Comparison of ENCODE assay signal across 21 mouse cellular contexts in genomic region chr8:94675923-94676322, GRCm38 (mm10). TPM values are rescaled to one million over a fixed set of nuclear protein-coding genes. Genes with fewer than 3 reads are reported as not detected.
DNase-seq lines count a peak whose midpoint lies in the region; ATAC-seq and TF ChIP-seq lines count a peak whose summit lies in the region.
"Had no signal": no experiment of that assay in that cellular context is flagged by ENCODE, and none has a peak within 500 bp of the region (broad histone marks: within the 10 kb centered on the region; RNA-seq: fewer than 3 reads in every experiment).

No protein-coding gene starts in this region.

- TF ChIP-seq CTCF in forebrain, postnatal 0 days (IDR thresholded peaks at IDR 0.05; ENCODE audit: low read depth), result no peak

- TF ChIP-seq POLR2A in myocyte (IDR thresholded peaks at IDR 0.05; ENCODE audit: insufficient read length, low read depth), result no peak

- 81% methylated on average over 6 of the region's 6 CpGs for whole genome bisulfite sequencing in forebrain, postnatal 0 days
- 86% methylated on average over 6 of the region's 6 CpGs for WGBS in forebrain, embryonic 12.5 days
- 88% methylated on average over 6 of the region's 6 CpGs for WGBS in limb, embryonic 11.5 days
- 87% methylated on average over 6 of the region's 6 CpGs for WGBS in limb, embryonic 10.5 days
- 85% methylated on average over 6 of the region's 6 CpGs for WGBS in limb, embryonic 15.5 days

- H3K9ac ChIP-seq in forebrain, postnatal 0 days, result no peak overlapping the region
- H3K9ac ChIP-seq in forebrain, embryonic 12.5 days, result no peak overlapping the region
- no peak overlapping the region for H3K9ac ChIP-seq in limb, embryonic 11.5 days (ENCODE audit: low read length)
- no peak overlapping the region for H3K9ac ChIP-seq in limb, embryonic 15.5 days
- H3K9ac ChIP-seq: midbrain, embryonic 12.5 days; neural tube, embryonic 12.5 days had no signal

- no peak for DNase-seq in forebrain, postnatal 0 days
- no peak for DNase-seq in limb, embryonic 11.5 days (ENCODE audit: low spot score)
- DNase-seq in limb, embryonic 10.5 days (ENCODE audit: low spot score), result no peak
- DNase-seq in spleen, adult 18-20 months, result no peak
- no peak for DNase-seq in gastrocnemius, postnatal 4 days (ENCODE audit: low spot score in 2 of 2)
- DNase-seq: adrenal gland, postnatal 10 days; B cell, adult 2 months; cerebellum, adult 18-20 months; gastrocnemius, postnatal 10 days; heart, postnatal 10 days; kidney, postnatal 10 days; lung, adult 18-20 months; lung, postnatal 4 days; right cerebral cortex, postnatal 14 days; thymus, postnatal 25 days had no signal

- no peak overlapping the region for H3ac ChIP-seq in myocyte (ENCODE audit: control insufficient read depth, insufficient read length)

- no peaks in the 10 kb centered on the region for H3K79me2 ChIP-seq in myocyte (ENCODE audit: control insufficient read depth, insufficient read depth)

- no peak overlapping the region for H3K27ac ChIP-seq in forebrain, postnatal 0 days (ENCODE audit: low read depth, low read length)
- no peak overlapping the region for H3K27ac ChIP-seq in forebrain, embryonic 12.5 days
- H3K27ac ChIP-seq in limb, embryonic 11.5 days (replicated peaks; ENCODE audit: low read depth, low read length), result no peak overlapping the region
- H3K27ac ChIP-seq in limb, embryonic 10.5 days, result no peak overlapping the region
- no peak overlapping the region for H3K27ac ChIP-seq in limb, embryonic 15.5 days
- H3K27ac ChIP-seq: midbrain, embryonic 12.5 days; neural tube, embryonic 12.5 days had no signal

- no peaks in the 10 kb centered on the region for H3K27me3 ChIP-seq in forebrain, postnatal 0 days (ENCODE audit: insufficient read depth, low read length)
- H3K27me3 ChIP-seq in forebrain, embryonic 12.5 days, result no peaks in the 10 kb centered on the region
- no peaks in the 10 kb centered on the region for H3K27me3 ChIP-seq in limb, embryonic 11.5 days (ENCODE audit: control insufficient read depth, insufficient read depth, low read length)
- H3K27me3 ChIP-seq in limb, embryonic 10.5 days (ENCODE audit: low read depth, poor library complexity, severe bottlenecking), result no peaks in the 10 kb centered on the region
- no peaks in the 10 kb centered on the region for H3K27me3 ChIP-seq in limb, embryonic 15.5 days
- H3K27me3 ChIP-seq in myocyte (ENCODE audit: control insufficient read depth, insufficient read depth, insufficient read length), result no peaks in the 10 kb centered on the region
- H3K27me3 ChIP-seq: midbrain, embryonic 12.5 days; neural tube, embryonic 12.5 days had no signal

- H3K4me1 ChIP-seq in forebrain, postnatal 0 days (ENCODE audit: insufficient read depth), result no peaks in the 10 kb centered on the region
- H3K4me1 ChIP-seq in forebrain, embryonic 12.5 days, result peaks cover 2% of the 10 kb centered on the region
- no peaks in the 10 kb centered on the region for H3K4me1 ChIP-seq in limb, embryonic 11.5 days (ENCODE audit: control insufficient read depth, insufficient read depth, low read length)
- H3K4me1 ChIP-seq in limb, embryonic 10.5 days, result no peaks in the 10 kb centered on the region
- H3K4me1 ChIP-seq in limb, embryonic 15.5 days, result no peaks in the 10 kb centered on the region
- H3K4me1 ChIP-seq: neural tube, embryonic 12.5 days had no signal

- no peak overlapping the region for H3K4me3 ChIP-seq in forebrain, postnatal 0 days (ENCODE audit: low read depth, low read length)
- no peak overlapping the region for H3K4me3 ChIP-seq in forebrain, embryonic 12.5 days (replicated peaks)
- H3K4me3 ChIP-seq in limb, embryonic 11.5 days (ENCODE audit: low read depth, low read length), result no peak overlapping the region
- H3K4me3 ChIP-seq in limb, embryonic 10.5 days, result no peak overlapping the region
- H3K4me3 ChIP-seq in limb, embryonic 15.5 days, result no peak overlapping the region
- no peak overlapping the region for H3K4me3 ChIP-seq in myocyte
- H3K4me3 ChIP-seq: midbrain, embryonic 12.5 days; neural tube, embryonic 12.5 days had no signal

- peak; percentile 10; the same call in 1 of the 2 replicates for ATAC-seq in forebrain, postnatal 0 days
- no peak for ATAC-seq in forebrain, embryonic 12.5 days (ENCODE audit: low FRiP score)
- 0 out of 2 replicates have a peak, but pooled peaks have one; percentile 40 for ATAC-seq in limb, embryonic 11.5 days (ENCODE audit: insufficient number of reproducible peaks, low FRiP score, low TSS enrichment, low read depth)
- ATAC-seq in limb, embryonic 15.5 days (ENCODE audit: insufficient number of reproducible peaks, low FRiP score, low TSS enrichment, low read depth), result peak; percentile 70
- ATAC-seq: inflammation-experienced regulatory T-cells, adult 6 months had no signal

- no peak overlapping the region for H3K4me2 ChIP-seq in forebrain, postnatal 0 days (ENCODE audit: low read depth)
- no peak overlapping the region for H3K4me2 ChIP-seq in forebrain, embryonic 12.5 days
- no peak overlapping the region for H3K4me2 ChIP-seq in limb, embryonic 11.5 days (ENCODE audit: low read depth, severe bottlenecking)
- no peak overlapping the region for H3K4me2 ChIP-seq in limb, embryonic 15.5 days
- no peak overlapping the region for H3K4me2 ChIP-seq in myocyte (ENCODE audit: low read depth)
- H3K4me2 ChIP-seq: midbrain, embryonic 12.5 days; neural tube, embryonic 12.5 days had no signal

- H3K9me3 ChIP-seq in forebrain, postnatal 0 days (ENCODE audit: low read length), result no peaks in the 10 kb centered on the region
- H3K9me3 ChIP-seq in forebrain, embryonic 12.5 days, result no peaks in the 10 kb centered on the region
- no peaks in the 10 kb centered on the region; the same call in 1 of the 2 replicates for H3K9me3 ChIP-seq in limb, embryonic 11.5 days (ENCODE audit: control insufficient read depth, low read length)
- no peaks in the 10 kb centered on the region for H3K9me3 ChIP-seq in limb, embryonic 10.5 days (replicated peaks)
- H3K9me3 ChIP-seq in limb, embryonic 15.5 days, result no peaks in the 10 kb centered on the region
- H3K9me3 ChIP-seq: neural tube, embryonic 12.5 days had no signal

- H3K36me3 ChIP-seq in forebrain, postnatal 0 days (ENCODE audit: insufficient read depth), result peaks cover 45% of the 10 kb centered on the region
- H3K36me3 ChIP-seq in forebrain, embryonic 12.5 days (replicated peaks), result peaks cover 47% of the 10 kb centered on the region
- peaks cover 14% of the 10 kb centered on the region for H3K36me3 ChIP-seq in limb, embryonic 11.5 days (ENCODE audit: control insufficient read depth, insufficient read depth, low read length)
- peaks cover 50% of the 10 kb centered on the region for H3K36me3 ChIP-seq in limb, embryonic 10.5 days
- peaks cover 47% of the 10 kb centered on the region for H3K36me3 ChIP-seq in limb, embryonic 15.5 days
- peaks cover 22% of the 10 kb centered on the region for H3K36me3 ChIP-seq in myocyte (ENCODE audit: control insufficient read depth, insufficient read depth)

TF ChIP-seq in myocyte, 11 proteins besides CTCF, POLR2A, EP300 and RAD21:
- TF ChIP-seq POLR2AphosphoS2 (IDR thresholded peaks at IDR 0.05; ENCODE audit: insufficient read length, low read depth) (peak; percentile 13), MYOD1 (IDR thresholded peaks at IDR 0.05; ENCODE audit: control insufficient read depth in 1 of 3, insufficient read length in 2 of 3, low read depth in 2 of 3) (no peak)

RNA-seq across cellular contexts. Expression of gene Arl2bp, which starts 9.5 kb away (rescaled TPM):
- 112 and 136 TPM in 2 replicates for total RNA-seq in forebrain, postnatal 0 days (2014; rRNA removed)
- polyA plus RNA-seq in forebrain, postnatal 0 days (2015; fragmentation: Nextera tagmentation; extraction: Ambion mirVana), result 154 and 183 TPM in 2 replicates
- polyA plus RNA-seq in forebrain, embryonic 12.5 days (2016; fragmentation: Nextera tagmentation; extraction: Ambion mirVana), result 242 and 248 TPM in 2 replicates
- 60.6 and 63.7 TPM in 2 replicates for polyA plus RNA-seq in limb, embryonic 11.5 days (2014; fragmentation: Nextera tagmentation; extraction: Ambion mirVana)
- polyA plus RNA-seq in limb, embryonic 10.5 days (2016; fragmentation: Nextera tagmentation; extraction: Ambion mirVana), result 175 and 189 TPM in 2 replicates
- polyA plus RNA-seq in limb, embryonic 15.5 days (2015; fragmentation: Nextera tagmentation; extraction: Ambion mirVana), result 99.7 and 106 TPM in 2 replicates
- 67.4 TPM for polyA plus RNA-seq in myocyte (2012; fragmentation: generic; extraction: Trizol)
- 10 to 100 TPM; 70.9 to 77.7 TPM for total RNA-seq in gastrocnemius, postnatal 4 days (2021)

RNA-seq across cellular contexts. Expression of gene Pllp, which starts 20.2 kb away (rescaled TPM):
- total RNA-seq in forebrain, postnatal 0 days (2014; rRNA removed), result 4.6 and 11.6 TPM in 2 replicates
- 6.8 and 8.6 TPM in 2 replicates for polyA plus RNA-seq in forebrain, postnatal 0 days (2015; fragmentation: Nextera tagmentation; extraction: Ambion mirVana)
- 0.52 and 0.92 TPM in 2 replicates for polyA plus RNA-seq in forebrain, embryonic 12.5 days (2016; fragmentation: Nextera tagmentation; extraction: Ambion mirVana)
- polyA plus RNA-seq in limb, embryonic 11.5 days (2014; fragmentation: Nextera tagmentation; extraction: Ambion mirVana), result 0.21 TPM in 1 of 2 replicates, not detected in the other
- 0.48 TPM in 1 of 2 replicates, not detected in the other for polyA plus RNA-seq in limb, embryonic 10.5 days (2016; fragmentation: Nextera tagmentation; extraction: Ambion mirVana)
- 17.3 and 18.9 TPM in 2 replicates for polyA plus RNA-seq in limb, embryonic 15.5 days (2015; fragmentation: Nextera tagmentation; extraction: Ambion mirVana)
- 0.02 TPM for polyA plus RNA-seq in myocyte (2012; fragmentation: generic; extraction: Trizol)
- total RNA-seq in gastrocnemius, postnatal 4 days (2021), result 1 to 10 TPM; 7.1 TPM
